Mouse (Mus musculus) liver, postnatal 0 days (tissue): ENCODE data around the gene Mrpl9.

Source experiments
- CTCF ChIP-seq: sonication (generic); IDR thresholded peaks from 2 replicates; pipeline ENCODE4 v1.5.1; 2016; ENCODE audit warnings: antibody characterized with exemption, low read depth
- EP300 ChIP-seq: IDR thresholded peaks from 2 replicates; pipeline ENCODE4 v1.6.1; 2016; ENCODE audit warnings: antibody characterized with exemption, low read depth, mild to moderate bottlenecking

- TF ChIP-seq CTCF (no peak), EP300 (no peak)
Measured at GRCm38 (mm10) chr3:94479564-94479963, 36.4 kb downstream of the Mrpl9 start.
